Mouse (Mus musculus): ENCODE data around the gene Gsg1l.
A peak's percentile ranks its signal among the peaks of the same experiment; 100 is the strongest.

Gene Gsg1l

DNA sequence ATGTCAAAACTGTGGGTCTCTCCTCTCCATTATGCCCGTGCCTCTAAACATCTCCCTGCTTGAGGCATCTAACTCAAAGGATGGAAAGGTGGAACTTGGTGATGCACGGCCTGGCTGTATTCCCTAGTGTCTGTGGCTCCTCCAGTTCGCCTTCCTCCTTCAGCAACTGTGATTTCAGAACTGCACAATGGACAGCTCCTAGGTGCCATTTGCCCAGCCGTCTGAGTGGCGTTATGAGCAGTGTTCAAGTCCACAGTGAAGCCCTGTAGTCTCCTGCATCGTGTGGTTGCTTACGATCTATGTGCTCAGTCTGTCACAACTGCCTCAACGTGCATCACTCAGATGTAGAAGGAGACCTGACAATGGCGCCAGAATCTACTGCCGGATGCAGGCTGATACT lies 96.6 kb downstream of the Gsg1l start:
- no peak for ATAC-seq (ENCODE audit: low TSS enrichment)

DNA sequence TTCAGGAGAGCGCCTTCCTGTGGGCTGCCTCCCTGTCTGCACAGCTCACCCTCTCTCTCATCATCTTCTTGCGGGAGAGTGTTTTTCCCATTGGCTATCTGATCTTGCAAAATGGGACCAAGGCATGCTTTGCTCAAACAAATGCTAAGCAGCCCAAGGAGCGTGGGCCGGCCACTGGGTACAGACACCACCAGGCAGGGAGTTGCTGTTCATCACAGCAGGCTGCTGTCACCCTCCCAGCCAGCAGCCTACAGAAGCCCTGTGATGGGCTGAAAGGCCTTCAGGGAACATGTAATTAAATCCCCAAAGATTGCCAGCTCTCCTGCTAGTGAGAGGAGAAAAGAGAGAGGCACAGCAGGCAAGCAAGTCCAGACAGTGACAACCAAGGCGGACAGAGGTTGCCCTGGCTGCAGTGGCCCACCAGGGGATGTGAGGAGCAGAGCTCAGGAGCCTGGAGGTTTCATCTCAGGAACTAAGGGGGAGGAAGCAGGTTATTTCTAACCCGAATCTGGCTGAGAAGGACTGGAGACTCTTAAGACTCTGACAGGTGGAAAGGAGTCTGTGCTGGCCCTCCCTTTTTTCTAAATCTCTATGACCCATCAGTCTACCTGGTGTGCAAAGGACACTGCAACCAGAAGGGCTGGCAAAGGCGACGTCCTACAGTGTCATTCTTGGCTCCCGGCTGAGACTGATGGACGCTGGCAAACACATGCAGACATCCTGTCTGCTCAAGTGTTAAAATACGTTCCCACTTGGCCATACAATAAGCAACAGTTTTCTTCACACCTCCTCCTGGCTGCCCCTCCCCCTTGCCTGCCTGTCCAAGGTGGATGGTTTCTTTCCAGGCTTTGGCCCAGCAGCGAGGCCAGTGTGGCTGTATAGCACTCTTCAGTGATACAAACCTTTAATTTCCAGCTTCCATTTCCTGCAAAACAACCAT lies 98.0 kb downstream of the Gsg1l start:
- ATAC-seq (ENCODE audit: low TSS enrichment), result peak; percentile 95

DNA sequence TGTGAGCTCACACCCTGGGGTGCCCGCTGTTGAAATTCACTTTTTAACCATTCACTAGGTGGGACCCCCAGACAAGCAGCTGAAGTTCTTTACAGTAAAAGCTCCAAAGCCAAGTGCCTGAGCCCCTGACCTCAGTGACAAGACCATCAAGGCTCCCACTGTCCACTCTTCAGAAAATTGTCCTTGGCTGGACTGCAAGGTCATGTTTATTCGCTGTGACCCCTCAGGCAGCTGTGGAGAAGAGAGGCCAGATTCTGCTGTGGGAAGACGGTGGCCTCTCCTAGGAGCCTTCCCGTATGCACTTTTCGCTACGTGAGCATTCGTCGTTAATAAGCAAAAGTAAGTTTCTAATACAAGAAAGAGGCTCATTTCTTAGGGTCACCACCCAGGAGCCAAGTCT lies 102.6 kb downstream of the Gsg1l start:
- no peak for ATAC-seq (ENCODE audit: low TSS enrichment)

DNA sequence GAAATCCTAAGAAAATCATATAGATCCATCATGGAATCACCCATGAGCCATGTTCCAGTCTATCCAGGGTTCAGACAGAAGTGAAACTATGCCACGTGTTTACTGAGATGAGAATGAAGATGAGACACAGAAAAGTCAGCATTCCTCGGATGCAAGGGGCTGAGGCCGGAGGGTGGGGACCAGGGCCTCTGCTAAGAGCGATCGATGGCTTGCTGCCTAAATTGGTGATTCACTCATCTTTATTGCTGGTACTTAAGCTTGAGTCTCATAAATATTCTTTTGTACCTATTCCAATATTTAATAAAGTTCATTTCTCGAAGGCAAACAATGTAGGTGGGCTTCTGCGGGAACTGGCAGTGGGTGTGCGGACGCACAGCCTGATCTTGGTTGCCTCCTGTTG lies 105.5 kb downstream of the Gsg1l start:
- no peak for ATAC-seq (ENCODE audit: low TSS enrichment)

DNA sequence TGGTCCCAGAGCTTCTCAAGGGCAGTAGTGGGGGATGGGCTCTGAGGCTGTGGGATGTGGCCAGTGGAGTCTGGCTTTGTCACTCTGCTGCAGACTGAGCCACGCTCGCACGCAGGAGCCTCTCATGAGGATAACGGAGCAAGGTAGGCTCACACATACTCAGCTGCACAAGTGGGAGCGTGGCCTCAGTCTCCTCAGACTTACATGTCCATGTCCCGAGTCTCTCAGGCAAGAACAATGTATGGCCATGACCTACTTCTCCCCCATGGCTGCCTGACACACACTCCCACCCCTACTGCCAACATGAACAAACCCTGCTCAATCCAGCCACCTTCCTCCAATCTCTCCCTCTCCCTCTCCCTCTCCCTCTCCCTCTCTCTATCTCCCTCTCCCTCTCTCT lies 106.8 kb downstream of the Gsg1l start:
- ATAC-seq (ENCODE audit: low TSS enrichment), result no peak

DNA sequence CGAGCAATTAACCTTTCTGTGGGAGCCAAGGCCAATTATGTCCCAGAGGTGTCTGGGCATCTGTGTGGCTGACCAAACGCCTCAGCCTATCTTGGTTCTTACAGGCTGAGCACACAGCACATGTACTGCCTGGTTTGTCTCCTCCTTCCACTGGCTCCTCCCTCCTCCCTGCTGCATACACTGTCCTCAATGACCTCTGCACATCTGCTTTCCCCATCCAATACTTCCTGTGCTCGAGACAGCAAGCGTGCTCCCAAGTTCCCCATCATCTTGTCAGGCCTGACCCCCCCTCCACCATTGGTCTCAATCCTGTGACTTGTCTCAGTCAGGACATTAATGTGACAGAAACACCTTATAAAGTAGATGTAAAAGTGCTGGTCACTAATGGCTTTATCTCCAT lies 108.3 kb downstream of the Gsg1l start:
- no peak for ATAC-seq (ENCODE audit: low TSS enrichment)

DNA sequence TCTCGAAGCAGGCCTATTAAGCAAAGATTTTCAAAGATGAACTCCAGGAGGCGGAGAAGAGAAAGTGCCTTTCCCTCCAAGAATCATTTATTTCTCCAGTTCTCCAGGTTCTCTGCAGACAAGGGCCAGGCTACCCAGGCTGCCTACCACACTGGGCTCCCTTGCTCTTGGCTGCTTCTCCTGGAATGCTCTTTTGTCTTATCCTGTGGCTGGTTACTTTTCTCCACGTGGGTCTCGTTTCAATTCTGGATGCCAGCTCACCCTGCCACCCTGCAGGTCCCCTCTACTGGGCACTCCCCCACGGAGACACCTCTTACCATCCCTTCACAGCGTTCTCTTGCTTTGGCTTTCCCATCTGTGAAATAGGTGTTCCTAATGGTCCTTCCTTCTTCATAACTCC lies 109.4 kb downstream of the Gsg1l start:
- no peak for ATAC-seq (ENCODE audit: low TSS enrichment)

DNA sequence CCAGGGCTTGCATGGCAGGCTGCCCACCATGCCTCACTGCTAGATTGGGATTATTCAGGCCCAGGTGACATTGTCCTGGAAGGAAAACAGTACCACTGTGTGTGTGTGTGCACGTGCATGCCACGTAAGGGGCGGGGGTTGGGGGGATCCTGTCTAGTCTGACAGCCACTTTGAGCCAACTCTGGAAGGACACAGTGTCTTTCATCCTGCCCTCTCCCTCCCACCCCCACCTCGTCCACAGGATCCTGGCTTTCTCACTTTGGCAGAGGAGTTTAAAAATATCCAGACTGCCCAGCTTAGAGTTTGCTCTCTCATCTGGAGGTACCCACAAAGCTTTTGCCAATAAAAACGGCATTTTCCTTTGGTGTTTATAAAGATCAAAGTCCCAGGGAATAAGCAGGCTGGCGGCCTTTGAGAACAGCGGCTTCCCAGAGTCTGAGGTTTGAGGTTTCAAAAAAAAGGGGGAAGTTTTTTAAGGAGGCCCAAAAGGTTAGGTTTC lies 110.0 kb downstream of the Gsg1l start:
- no peak for ATAC-seq (ENCODE audit: low TSS enrichment)

DNA sequence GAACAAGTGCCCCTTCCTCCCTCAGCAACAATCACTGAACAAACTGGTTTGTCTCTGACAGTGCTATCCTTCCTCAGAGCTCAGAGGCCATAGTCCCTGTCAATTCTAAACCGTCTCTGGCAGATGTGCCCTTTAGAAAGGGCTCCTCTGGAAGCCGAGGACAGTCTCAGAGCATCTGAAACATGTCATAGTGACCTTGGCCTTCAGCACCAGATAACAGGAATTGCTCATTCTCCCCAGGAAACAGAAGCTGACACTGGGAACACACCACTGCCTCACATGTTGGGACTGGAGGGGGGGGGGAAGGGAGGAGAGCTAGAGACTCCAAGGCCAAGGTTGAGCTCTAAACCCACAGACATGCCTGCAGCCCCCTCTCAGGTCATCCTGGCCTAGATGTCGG lies 113.1 kb downstream of the Gsg1l start:
- ATAC-seq (ENCODE audit: low TSS enrichment), result no peak

DNA sequence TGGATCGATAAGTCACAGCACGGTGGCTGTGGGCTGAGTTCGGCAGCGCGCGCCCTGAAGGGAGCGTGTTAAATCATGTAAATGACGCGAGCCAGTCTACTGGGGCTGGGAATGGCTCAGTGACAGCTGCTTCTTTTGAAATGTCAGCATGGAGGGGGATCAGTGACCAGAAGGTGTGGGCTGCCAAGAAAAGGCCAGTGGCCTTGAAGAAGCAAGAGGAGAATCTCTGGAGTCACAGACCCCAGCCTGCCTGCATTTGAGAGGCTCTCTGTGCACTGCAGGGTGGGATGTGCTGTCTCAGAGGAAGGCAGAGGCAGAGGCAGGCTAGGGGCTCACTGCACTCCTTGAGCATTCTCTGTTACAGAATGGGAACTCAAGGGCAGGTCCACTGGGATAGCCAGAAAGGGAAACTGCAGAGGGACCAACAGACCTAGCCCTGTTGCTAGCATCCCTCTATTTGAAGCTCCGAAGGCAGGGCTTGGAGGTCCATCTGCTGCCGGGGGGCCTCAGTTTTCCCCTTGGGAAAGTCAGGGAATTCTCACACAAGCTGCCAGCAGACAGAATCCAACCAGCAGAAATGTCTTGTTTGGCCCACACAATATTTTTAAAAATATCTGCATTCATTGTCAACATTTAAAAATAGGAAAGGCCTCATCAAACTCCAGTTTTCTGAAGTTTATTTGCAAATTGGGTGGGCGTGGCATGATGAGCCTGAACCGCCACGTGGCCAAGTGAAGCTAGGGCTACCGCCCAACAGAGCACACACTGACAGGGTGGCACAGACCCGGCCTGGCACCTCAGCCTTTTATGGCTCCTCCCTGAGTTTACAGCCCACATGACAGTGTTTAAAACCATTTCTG lies 115.6 kb downstream of the Gsg1l start:
- ATAC-seq (ENCODE audit: low TSS enrichment), result no peak

DNA sequence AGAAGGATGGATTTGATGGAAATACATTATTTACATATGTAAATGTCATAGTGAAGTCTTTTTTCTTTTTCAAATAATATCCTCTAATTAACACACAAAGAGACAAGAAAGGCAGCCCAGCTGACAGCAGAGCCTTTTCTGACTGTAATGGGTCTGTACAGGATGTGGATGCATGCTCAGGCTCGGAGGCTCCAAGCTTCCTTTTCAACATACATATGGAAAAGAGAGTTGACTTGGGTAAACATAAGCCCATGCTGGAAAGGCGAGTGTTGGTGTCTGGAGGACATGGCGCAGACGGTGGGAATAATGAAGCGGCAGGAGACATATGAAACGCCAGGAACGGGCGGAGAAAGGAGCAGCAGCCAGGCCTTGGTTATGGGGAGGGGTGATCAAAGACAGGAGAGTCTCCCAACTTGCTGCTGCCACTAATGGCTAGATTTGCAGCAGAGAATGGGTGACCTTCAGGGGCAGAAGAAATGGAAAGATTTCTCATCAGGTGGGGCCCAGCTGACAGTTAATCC lies 118.1 kb downstream of the Gsg1l start:
- ATAC-seq (ENCODE audit: low TSS enrichment), result no peak

DNA sequence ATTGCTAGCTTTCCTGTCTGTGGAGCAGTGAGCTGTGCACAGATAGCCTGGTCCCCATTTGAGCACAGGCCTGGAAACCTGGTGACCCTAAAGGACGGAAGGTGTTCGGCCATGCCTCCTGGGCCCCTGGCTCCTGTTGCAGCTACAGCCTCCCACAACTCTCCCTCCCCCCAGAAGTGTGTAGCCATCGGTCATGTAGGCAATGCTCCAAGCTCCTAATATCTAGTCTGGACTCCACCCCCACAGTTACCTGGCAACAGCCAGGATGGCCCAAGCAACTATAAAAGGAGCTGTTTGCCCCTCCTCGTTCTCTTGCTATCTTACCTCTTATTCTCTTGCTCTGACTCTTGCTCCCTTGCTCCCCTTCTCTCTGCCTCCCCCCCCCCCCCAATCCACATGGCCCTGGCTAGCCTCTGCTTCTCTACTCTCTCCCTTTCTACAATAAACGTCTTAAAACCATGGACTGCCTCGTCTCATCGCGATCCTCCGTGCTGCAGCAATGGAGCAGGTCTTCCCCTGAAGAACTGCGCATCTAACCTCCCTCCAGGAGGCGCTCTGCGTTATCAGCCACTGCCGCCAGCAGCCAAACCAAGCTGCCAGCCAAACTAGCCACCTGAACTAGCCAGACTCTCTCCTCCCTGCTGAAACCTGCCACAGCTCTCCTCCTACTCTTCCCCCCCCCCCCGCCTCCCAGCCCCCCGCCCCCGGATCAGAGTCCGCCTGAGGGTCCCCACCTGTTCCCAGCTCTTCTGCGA lies 122.7 kb downstream of the Gsg1l start:
- no peak for ATAC-seq (ENCODE audit: low TSS enrichment)

DNA sequence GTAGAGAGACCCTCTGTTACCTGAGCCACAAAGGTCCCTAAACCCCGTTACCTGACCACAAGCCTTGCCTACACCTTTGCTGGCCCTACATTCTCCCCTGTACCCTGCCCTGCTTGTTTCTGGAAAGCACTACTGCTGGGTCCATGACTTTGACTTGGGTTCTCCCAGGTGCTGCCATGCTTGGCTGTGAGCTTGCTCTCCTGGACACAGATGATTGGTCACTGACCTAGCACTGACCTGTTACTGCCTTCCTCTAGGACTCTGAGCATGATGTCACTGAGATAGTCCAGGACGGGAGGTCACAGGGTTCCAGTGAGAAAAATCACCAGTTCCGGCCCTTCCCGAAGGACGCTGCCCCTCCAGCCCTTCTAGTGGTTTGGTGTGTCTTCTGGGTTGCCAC lies 123.4 kb downstream of the Gsg1l start:
- ATAC-seq (ENCODE audit: low TSS enrichment), result no peak

DNA sequence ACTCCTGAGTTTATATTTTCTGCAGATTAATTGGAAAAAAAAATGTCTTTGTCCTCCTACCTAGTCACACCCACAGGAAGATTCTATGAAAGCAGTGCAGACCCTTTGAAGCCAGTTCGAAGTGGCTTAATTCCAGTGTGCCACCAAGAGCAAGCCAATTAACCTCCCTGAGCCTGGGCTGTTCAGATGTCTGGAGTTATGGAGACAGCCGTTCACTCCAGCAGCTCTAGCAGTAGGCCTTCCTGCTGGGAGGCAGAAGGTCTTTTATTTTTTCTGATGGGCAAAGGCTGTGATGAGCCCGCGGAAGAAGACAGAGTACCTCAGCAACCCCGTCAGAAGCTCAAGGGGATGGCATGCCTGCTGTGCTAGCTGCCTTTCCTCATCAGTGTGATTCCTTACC lies 127.2 kb downstream of the Gsg1l start:
- no peak for ATAC-seq (ENCODE audit: low TSS enrichment)

DNA sequence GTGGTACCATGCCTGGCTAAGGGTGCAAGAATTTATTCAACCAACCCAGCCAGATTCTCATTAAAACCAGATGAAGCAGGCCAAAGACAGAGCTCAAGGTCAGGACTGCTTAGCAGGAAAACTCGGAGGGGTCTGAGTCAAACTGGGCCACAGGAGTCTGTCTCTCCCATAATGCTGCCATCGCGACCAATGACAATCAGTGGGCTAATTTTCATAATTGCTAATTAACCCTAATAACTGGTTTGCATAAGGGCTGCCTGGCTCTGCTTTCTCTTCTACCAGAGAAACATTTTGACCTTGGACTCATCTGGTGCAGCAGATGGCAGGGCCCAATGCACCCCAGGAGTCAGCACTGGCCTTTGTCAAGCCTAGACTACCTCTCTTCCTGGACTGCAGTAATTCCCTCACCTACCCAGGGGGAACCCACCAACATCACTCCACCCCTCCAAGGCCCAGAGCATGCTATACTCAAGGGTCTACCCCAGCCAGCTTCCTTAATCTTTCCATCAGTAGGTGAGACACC lies 127.8 kb downstream of the Gsg1l start:
- no peak for ATAC-seq (ENCODE audit: low TSS enrichment)

DNA sequence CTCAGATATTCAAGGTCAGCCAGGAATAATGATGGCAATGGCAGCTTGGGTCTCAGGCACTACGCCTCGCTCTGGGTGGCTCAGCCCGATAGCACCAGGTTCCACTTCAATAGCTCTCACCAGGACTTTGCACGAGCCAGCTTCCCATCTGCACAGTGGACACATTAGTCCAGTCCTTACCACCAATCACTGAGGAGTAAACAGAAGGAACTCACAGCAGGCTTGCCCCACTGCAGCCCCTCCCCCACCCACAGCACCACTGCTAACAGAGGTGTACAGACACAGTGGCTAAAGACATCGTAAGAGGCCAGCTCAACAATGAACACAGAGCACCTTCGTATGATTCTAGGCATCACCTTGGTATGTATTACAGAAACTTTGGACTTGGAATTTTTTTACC lies 128.4 kb downstream of the Gsg1l start:
- ATAC-seq (ENCODE audit: low TSS enrichment), result no peak

DNA sequence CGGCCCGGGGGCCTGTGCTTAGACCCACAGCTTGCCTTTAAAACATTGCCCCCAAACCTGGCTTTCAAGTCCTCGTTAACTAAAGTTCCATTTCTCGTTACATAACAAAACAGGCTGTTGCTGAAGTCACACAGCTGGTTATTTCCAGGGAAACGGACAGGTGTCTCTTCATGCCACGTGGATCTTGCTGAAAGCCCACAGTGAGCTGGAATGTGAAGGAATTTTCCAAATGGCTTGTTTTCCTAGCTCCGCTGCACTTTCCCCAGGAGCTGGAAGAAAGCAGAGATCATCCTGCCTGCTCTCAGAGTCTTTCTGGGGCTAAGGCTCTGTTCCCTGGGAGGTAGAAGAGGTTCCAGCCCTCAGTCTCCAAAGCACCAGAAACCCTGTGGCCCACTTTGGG lies 130.3 kb downstream of the Gsg1l start:
- no peak for ATAC-seq (ENCODE audit: low TSS enrichment)

DNA sequence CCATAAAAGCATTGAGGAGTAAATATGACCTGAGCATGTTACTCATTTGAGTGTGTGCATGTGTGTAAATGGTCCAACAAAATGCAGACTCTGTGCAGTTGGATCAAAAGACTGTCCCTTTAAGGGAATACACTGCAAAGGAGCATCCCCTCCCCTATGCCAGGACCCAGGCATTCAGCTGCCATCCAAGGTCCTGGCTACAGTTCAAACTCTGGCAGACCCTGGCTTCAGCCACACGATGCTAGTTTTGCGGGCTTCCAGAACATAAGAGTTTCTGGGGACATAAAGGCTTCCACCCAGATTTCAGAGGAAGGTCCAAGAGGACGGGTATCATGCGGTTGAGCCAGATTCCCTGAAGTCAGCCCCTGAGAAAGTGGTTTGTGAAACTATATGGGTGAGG lies 133.2 kb downstream of the Gsg1l start:
- no peak for ATAC-seq (ENCODE audit: low TSS enrichment)

DNA sequence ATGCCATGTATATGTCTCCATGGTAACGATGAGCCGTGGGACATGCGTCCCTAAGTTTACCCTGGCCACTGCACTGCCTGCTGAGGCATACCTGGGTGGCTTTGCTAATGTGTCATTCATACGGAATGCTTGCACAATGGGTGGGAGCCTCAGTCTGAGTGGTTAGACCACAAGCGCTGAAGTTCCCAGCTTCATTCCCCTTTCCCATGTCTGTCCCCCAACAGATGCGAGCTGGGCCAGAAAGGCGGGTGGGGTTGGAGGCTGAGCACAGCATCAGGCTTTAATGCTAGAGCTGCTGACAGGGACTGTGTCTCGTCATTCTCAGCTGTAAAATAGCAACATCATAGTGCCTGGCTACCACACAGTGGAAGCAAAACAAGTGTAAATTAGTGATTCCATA lies 136.3 kb downstream of the Gsg1l start:
- no peak for ATAC-seq (ENCODE audit: low TSS enrichment)

DNA sequence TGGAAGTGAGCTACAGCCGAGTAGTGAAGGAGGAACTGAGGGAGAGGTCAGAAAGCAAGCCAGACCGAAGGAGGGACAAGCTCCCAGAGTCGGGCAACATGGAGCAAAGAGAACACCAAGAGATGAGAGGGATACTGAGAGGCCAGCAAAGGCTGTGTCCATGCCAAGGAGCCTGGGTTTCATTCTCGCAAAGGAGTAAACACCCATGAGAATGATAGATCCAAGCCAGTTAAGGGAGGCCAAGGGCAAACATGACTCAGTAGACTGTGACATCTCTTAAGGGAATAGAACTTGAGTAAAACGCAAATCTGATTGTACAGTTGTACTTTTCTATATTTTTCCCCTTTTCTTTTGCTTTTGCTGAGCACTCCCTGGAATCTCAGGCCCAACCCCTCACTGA lies 137.6 kb downstream of the Gsg1l start:
- ATAC-seq (ENCODE audit: low TSS enrichment), result no peak

DNA sequence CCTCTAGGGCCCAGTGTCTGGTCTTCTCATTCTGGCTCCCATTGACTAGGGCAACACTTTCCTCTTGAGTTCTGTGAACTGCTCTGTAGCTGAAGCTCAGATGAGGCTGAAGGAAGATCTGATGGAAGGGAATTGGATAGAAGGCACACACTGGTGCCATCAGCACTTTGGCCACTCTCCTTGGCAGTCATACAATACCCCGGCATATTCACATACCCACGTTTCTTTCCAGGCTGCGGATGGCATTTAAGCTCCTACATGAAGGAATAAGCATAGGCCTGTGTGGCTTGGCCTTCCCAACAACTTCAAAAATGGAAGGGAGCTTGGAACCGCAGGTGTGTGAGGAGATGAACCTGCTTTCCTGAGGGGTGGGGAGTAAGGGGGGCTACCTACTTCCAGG lies 138.7 kb downstream of the Gsg1l start:
- no peak for ATAC-seq (ENCODE audit: low TSS enrichment)

All from frontal cortex, adult (tissue).